Mouse (Mus musculus): ENCODE measurements at regions not wholly inside any gene's neighbourhood (a gene's known extent, or its start where the extent isn't known, plus 50 kb on each side); places are given as distances from the start of the nearest gene placed in this dataset.

DNA sequence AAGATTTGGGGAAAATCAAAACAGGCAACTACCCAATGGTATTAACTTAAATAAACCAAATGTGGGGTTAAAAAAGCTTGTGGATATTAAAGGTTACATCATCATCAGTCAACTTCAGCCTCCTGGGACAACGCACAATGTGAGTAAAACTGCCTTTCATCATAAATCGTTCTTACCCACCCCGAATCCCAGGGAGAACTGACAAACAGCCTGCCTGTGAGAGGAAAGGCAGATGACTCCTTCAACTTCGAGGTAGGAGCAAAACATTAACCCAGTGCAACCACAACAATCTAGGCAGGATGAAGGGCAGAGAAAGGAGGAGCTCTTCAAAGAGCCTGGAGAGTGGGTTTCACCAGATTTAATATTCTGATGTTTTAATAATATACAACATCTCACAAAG lies 135.3 kb upstream of the Gm37988 start:
- no peak for DNase-seq (ENCODE audit: extremely low spot score, low spot score)

DNA sequence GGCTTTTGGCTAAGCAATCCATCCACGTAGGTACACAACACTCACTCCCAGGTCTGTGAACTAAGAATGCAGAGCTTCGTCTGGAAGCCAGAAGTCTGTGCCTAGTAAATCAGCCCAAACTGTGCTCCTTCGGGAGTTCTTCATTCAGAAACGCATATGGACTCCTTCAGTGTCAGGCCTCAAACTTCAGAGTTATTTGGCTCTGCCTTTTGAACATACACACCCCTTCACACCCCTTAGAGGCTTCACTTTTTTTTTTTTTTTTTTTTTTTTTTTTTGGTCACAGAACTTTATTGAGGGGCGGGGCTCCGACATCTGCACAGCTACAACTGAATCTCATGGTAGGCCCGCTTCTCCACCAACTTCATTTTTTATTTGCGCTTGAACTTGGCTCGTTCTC lies 120.1 kb upstream of the Gm37988 start:
- no peak for DNase-seq (ENCODE audit: extremely low spot score, low spot score)

DNA sequence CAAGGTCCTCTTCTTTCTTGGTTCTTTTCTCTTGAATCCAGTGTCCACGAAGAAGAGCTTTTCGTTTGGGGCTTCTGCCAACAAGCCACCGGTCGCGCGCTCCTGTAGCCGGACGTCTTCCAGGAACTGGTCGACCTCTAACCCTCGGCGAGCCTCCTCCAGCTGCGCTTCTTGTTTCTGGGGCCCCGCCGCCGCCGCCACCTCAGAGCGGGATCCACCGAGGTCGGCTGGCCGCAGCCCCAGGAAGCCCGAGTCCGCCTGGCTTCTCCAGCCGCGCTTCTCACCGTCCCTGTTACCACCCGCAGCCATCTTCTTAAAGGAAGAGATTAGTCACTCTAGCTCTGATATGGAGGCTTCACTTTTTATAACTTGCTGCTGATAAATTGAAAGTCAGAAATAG lies 118.6 kb upstream of the Gm37988 start:
- DNase-seq (ENCODE audit: extremely low spot score, low spot score), result peak; percentile 36

DNA sequence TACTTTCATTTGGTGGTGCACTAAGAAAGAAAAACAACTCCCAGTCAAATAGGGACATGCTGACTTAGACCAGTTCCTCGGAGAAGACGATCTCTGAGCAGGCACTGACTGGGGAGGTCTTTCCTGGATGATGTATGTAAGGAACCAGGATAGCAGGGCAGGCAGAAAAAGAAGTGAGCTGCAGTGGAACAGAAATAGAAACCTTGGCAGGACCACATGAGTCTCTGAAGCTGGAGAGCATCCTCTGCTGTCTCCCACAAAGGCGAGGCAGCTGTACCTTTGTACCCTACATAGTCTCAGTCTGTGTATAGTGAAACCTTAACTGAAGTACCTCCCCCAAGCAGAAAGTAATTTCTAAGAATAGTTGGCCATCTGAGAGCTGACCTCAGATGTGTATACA lies 104.4 kb upstream of the Gm37988 start:
- DNase-seq (ENCODE audit: extremely low spot score, low spot score), result no peak

DNA sequence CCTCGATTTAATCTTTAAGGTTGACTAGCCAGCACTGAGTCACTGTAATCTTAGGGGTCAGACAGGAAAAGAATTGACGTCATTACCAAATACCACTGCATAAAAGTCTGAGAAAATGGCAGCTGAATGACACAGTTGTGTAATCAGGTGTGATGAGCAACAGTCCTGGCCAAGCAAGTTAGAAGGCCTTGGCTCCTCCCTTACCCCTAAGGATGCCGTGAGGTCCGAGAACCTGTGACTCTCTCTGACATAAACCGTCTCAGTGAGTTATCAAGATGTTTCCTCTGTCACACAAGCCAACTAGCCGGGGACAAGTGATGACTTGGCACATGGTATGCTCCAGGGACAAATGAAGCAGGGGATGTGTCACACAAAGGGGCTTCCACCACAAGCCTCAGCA lies 101.5 kb upstream of the Gm37988 start:
- DNase-seq (ENCODE audit: extremely low spot score, low spot score), result no peak

DNA sequence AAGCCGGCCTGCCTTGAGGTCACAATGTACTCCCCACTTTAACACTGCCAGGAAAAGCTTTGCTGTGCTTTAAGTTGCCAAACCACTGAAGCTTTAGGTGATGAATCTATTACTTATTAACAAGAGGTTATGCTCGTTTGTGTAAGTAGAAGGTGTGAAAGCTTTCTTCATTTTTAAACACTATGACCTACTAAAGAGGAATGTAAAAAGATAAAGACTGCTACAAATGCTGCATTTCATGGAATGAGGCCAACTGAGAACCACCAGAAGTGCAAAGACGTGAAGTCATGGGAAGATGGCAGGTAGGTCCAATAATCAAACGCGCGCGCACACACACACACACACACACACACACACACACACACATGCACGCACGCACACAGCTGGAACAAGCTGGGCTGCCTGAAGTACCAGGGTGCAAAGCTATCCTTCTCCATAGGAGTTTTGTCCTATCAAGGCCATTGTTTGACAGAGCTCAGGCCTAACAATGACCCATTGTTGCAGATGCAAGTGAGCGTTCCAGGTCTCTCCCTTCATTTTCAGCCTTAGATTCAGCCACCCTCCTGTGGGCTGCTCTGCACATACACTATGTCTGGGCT lies 85.3 kb upstream of the Gm37988 start:
- DNase-seq (ENCODE audit: extremely low spot score, low spot score), result no peak
